Mouse (Mus musculus) stomach, postnatal 0 days (tissue): ENCODE measurements around the gene 4930503B20Rik. TPM values are rescaled to one million over a fixed set of nuclear protein-coding genes. Genes with fewer than 3 reads are reported as not detected.

ENCODE experiments used
- ATAC-seq: fragments of 200-750 bp; cut with Nextera tagmentation; 2 replicates; pipeline ENCODE4 v1.8.0; 2017; ENCODE audit not compliant: low FRiP score, low TSS enrichment
- DNase-seq: peaks from one replicate; pipeline ENCODE4 v3.0.0-alpha.2; 2016; ENCODE audit warnings: low spot score
- H3K27ac ChIP-seq: fragments of 300-500 bp; sonication (generic); replicated peaks from 2 replicates; pipeline ENCODE4 v1.5.1; 2014; ENCODE audit warnings: mild to moderate bottlenecking, control low read depth
- H3K27me3 ChIP-seq: fragments of 300-500 bp; sonication (generic); 2 replicates; pipeline ENCODE4 v1.6.1; 2014; ENCODE audit warnings: low read length; ENCODE audit not compliant: control insufficient read depth, insufficient read depth
- H3K36me3 ChIP-seq: fragments of 300-500 bp; sonication (generic); 2 replicates; pipeline ENCODE4 v1.6.1; 2014; ENCODE audit warnings: low read length, mixed read lengths; ENCODE audit not compliant: control insufficient read depth, insufficient read depth
- H3K4me1 ChIP-seq: fragments of 300-500 bp; sonication (generic); replicated peaks from 2 replicates; pipeline ENCODE4 v1.6.1; 2014; ENCODE audit warnings: antibody characterized with exemption; ENCODE audit not compliant: control insufficient read depth, insufficient read depth
- H3K4me2 ChIP-seq: fragments of 300-500 bp; sonication (generic); replicated peaks from 2 replicates; pipeline ENCODE4 v1.6.1; 2014; ENCODE audit warnings: low read depth, mild to moderate bottlenecking, control low read depth, moderate library complexity
- H3K4me3 ChIP-seq: fragments of 300-500 bp; sonication (generic); 2 replicates; pipeline ENCODE4 v1.5.1; 2014; ENCODE audit warnings: low read depth, low read length, control low read depth
- H3K9ac ChIP-seq: fragments of 300-500 bp; sonication (generic); 2 replicates; pipeline ENCODE4 v1.6.1; 2014; ENCODE audit warnings: mild to moderate bottlenecking, low read length, control low read depth, mixed read lengths
- H3K9me3 ChIP-seq: fragments of 300-500 bp; sonication (generic); 2 replicates; pipeline ENCODE4 v1.6.1; 2016; ENCODE audit warnings: low read length; ENCODE audit not compliant: control insufficient read depth
- CTCF ChIP-seq: IDR thresholded peaks from 2 replicates; pipeline ENCODE4 v1.5.1; 2016; ENCODE audit warnings: antibody characterized with exemption, low read depth, mild to moderate bottlenecking, moderate library complexity
- EP300 ChIP-seq: optimal IDR thresholded peaks from 2 replicates; pipeline ENCODE3; 2016; ENCODE audit warnings: antibody characterized with exemption
- WGBS: fragments of 180-500 bp; shearing (Covaris S2); extraction: QIAGEN DNeasy Blood & Tissue Kit; methylation state at CpG from one replicate; pipeline ENCODE4 v1.1.7; 2014; 5-methylcytosine and 5-hydroxymethylcytosine counted together
- polyA plus RNA-seq: library from polyadenylated mRNA; unstranded; fragments of >200 nt; fragmentation: Nextera tagmentation; extraction: Ambion mirVana; gene quantifications from 2 replicates; pipeline ENCODE4 v1.2.1, GENCODE M21; 2015

The 4930503B20Rik gene
- polyA plus RNA-seq, 1 experiment from 2014 or later = not detected

DNA sequence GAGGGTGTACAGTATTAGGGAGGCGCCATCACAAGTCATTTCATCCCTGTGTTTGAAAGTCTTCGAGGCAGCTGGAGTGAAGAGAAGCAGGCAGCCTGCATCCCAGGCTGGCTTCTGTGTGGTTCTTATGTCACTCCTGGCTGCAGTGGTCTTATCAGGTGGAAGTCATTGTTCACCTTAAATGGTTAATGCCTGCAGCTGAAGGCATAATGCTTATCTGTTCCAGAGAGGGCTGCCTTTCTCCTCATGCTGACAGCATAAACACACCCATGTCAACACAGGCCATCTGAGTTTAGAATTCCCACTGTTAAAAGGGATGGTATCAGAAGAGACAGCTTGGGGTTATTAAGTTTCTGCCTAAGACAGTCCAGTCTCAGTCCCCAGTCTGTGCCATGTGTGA lies 49.9 kb downstream of the 4930503B20Rik start:
- Histone ChIP-seq H3K27me3 (no peaks in the 10 kb centered on the region), H3K9ac (no peak overlapping the region), H3K36me3 (no peaks in the 10 kb centered on the region), H3K4me3 (no peak overlapping the region), H3K4me2 (no peak overlapping the region), H3K27ac (no peak overlapping the region), H3K9me3 (no peaks in the 10 kb centered on the region), H3K4me1 (no peaks in the 10 kb centered on the region)
- WGBS = 65% methylated on average over 2 of the region's 2 CpGs
- no peak for TF ChIP-seq CTCF
- no peak for TF ChIP-seq EP300
- no peak for DNase-seq
- ATAC-seq = no peak

DNA sequence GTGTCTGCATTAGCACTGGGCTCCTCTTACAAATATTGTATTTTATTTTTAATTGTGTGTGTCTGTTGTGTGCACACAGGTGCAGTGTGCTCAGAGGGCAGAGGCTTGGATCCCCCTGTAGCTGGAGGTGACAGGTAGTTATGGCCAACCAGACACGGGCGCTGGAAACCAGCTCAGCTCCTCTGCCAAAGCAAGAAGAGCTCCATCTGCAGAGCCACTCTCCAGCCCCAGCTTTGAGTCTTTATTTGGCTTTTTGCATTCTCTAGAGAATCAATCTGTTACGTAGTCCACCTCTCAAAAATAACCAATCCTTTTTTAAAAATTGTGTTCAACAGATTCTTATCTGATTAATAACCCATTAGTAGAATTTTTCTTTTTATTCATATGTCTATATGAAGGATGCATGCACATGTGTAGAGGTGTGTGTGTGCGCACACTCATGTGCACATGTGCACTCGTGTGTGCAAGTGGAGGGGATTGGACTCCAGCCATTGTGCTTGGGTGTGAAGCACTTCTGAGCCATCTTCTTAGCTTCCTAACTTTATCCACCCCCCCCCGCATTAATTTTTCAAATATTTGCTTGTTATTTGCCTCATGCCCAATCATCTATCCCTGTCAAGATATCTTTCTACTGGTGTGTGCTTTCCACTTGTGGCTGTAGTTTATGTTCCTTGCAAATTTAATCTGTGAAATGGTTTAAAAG lies 51.8 kb downstream of the 4930503B20Rik start:
- no peaks in the 10 kb centered on the region for H3K9me3 ChIP-seq
- ATAC-seq = no peak
- WGBS = 76% methylated on average over 6 of the region's 6 CpGs

DNA sequence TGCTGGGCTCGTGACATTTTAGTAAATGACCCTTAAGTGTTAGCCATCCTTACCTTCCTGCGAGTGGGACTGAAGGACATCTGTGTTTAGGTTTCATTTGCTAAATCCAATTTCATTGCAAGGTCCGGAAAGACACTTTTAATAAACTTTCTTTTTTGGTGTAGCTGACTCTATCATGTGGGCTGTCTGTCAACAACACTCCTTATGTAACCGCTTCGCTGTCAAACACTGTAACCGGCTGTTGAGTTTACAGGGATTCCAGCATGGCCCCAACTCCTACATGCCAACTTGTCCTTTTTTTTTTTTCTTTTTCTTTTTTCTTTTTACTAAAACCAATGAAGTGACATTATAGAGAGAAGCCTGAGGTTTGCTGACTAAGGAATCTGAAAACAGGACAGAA lies 52.7 kb downstream of the 4930503B20Rik start:
- no peak for TF ChIP-seq CTCF
- TF ChIP-seq EP300 = no peak
- H3K9me3 ChIP-seq = no peaks in the 10 kb centered on the region
- DNase-seq (no peak), ATAC-seq (no peak)
- no peaks in the 10 kb centered on the region for H3K36me3 ChIP-seq
- H3K4me3 ChIP-seq = no peak overlapping the region
- WGBS = 55% methylated on average over 6 of the region's 6 CpGs
- no peak overlapping the region for H3K27ac ChIP-seq
- no peak overlapping the region for H3K4me2 ChIP-seq
- H3K27me3 ChIP-seq = no peaks in the 10 kb centered on the region
- no peak overlapping the region for H3K9ac ChIP-seq
- H3K4me1 ChIP-seq = no peaks in the 10 kb centered on the region

More for the DNA sequence above, 51.8 kb downstream of the 4930503B20Rik start:
- Histone ChIP-seq H3K36me3 (no peaks in the 10 kb centered on the region), H3K27ac (no peak overlapping the region), H3K4me2 (no peak overlapping the region), H3K4me3 (no peak overlapping the region), H3K9ac (no peak overlapping the region), H3K27me3 (no peaks in the 10 kb centered on the region), H3K4me1 (no peaks in the 10 kb centered on the region)
- TF ChIP-seq EP300 (no peak), CTCF (no peak)
- no peak for DNase-seq

DNA sequence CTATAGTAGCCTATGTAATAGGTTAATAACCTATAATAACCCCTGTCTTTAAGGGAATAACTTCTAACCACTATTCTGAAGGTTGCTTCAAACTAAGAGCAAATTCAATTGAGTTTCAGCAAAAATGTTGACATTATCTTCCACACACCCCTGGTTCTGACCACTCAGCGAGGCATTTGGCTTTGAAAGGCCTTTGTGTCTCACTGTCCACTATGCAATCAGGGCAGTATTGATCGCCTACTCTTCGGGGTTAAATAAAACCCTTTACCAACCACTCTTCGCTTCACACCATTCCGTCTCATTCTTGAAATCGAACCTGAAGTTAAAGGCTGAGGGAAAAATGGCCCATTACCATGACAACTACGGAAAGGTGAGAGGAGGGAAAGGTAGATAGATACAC lies 54.3 kb downstream of the 4930503B20Rik start:
- WGBS = 83% methylated on average over 7 of the region's 7 CpGs
- H3K9me3 ChIP-seq = no peaks in the 10 kb centered on the region
- ATAC-seq = no peak
- H3K27me3 ChIP-seq = no peaks in the 10 kb centered on the region
- H3K9ac ChIP-seq = no peak overlapping the region
- no peak overlapping the region for H3K4me3 ChIP-seq
- H3K27ac ChIP-seq = no peak overlapping the region
- no peak overlapping the region for H3K4me2 ChIP-seq
- no peak for TF ChIP-seq EP300
- no peak for TF ChIP-seq CTCF
- no peaks in the 10 kb centered on the region for H3K36me3 ChIP-seq
- DNase-seq = no peak
- H3K4me1 ChIP-seq = no peaks in the 10 kb centered on the region

DNA sequence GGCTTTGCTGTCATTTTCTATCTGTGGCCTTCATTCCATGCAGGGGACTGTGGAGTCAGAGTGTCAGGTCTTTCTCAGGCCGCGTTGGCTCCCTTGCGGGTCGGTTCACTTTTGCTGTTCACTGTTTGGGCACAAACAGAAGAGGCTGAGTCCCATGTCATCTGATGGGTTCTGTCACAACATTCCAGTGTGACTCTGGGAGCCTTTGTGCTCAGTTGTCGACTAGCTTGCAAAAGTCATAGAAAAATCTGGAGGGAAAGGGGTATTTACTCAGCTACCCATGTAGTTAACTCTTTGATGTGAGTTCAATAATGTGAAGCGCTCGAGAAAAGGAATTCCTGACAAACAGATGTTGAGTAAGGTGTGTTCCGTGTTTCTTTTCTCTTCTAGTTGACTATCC lies 54.7 kb downstream of the 4930503B20Rik start:
- whole genome bisulfite sequencing = 77% methylated on average over 8 of the region's 8 CpGs
- H3K9ac ChIP-seq = no peak overlapping the region

DNA sequence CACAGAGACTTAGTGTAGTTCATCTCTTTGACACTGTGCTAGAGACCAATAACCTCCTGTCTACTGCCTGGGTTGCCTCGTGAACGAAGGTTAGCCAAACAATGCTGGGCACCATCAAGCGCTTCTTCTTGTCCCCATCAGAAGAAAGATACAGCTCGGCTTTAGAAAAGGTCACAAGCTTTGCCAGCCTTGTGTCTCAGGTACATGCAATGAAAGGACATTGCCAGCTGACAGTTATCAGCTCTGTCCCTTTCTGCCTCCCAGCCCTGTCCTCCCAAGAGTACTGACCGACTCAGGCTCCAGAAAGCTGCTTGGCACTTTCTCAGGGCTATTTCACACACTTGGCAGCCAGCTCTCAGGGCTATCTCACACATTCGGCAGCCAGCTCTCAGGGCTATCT lies 55.7 kb downstream of the 4930503B20Rik start:
- ATAC-seq = no peak
- no peaks in the 10 kb centered on the region for H3K9me3 ChIP-seq
- DNase-seq = no peak
- H3K27me3 ChIP-seq = no peaks in the 10 kb centered on the region
- H3K4me2 ChIP-seq = no peak overlapping the region
- no peak for TF ChIP-seq CTCF
- no peak for TF ChIP-seq EP300
- H3K9ac ChIP-seq = no peak overlapping the region
- H3K4me3 ChIP-seq = no peak overlapping the region
- H3K4me1 ChIP-seq = no peaks in the 10 kb centered on the region
- no peaks in the 10 kb centered on the region for H3K36me3 ChIP-seq
- H3K27ac ChIP-seq = no peak overlapping the region
- 84% methylated on average over 6 of the region's 6 CpGs for WGBS

More for the DNA sequence above, 54.7 kb downstream of the 4930503B20Rik start:
- Histone ChIP-seq H3K4me1 (no peaks in the 10 kb centered on the region), H3K4me2 (no peak overlapping the region), H3K27me3 (no peaks in the 10 kb centered on the region), H3K27ac (no peak overlapping the region), H3K9me3 (no peaks in the 10 kb centered on the region), H3K4me3 (no peak overlapping the region), H3K36me3 (no peaks in the 10 kb centered on the region)
- DNase-seq = no peak
- ATAC-seq = no peak
- TF ChIP-seq EP300 (no peak), CTCF (no peak)

Other genes with a start within 250 kb of the 4930503B20Rik start
- 12.9 and 14.1 TPM in 2 replicates for gene Ssx2ip, start 246.7 kb downstream of the 4930503B20Rik start, polyA plus RNA-seq
- gene Ctbs, start 201.5 kb downstream of the 4930503B20Rik start, polyA plus RNA-seq = 7.9 and 8.7 TPM in 2 replicates
- 1.1 and 2.4 TPM in 2 replicates for gene Spata1, start 151.6 kb downstream of the 4930503B20Rik start, polyA plus RNA-seq
- gene Gng5, start 151.5 kb downstream of the 4930503B20Rik start, polyA plus RNA-seq = 1,101 and 1,141 TPM in 2 replicates
- gene Rpf1, start 129.9 kb downstream of the 4930503B20Rik start, polyA plus RNA-seq = 30.8 and 31.2 TPM in 2 replicates
- gene Uox, start 80.9 kb downstream of the 4930503B20Rik start, polyA plus RNA-seq = 0.25 and 0.29 TPM in 2 replicates
- not detected in 2 replicates for gene Dnase2b, start 35.7 kb downstream of the 4930503B20Rik start, polyA plus RNA-seq
- 0.45 and 0.64 TPM in 2 replicates for gene Samd13, start 34.3 kb upstream of the 4930503B20Rik start, polyA plus RNA-seq
- 27.8 and 28.8 TPM in 2 replicates for gene Prkacb, start 161.7 kb upstream of the 4930503B20Rik start, polyA plus RNA-seq
- gene Ttll7, start 201.1 kb upstream of the 4930503B20Rik start, polyA plus RNA-seq = 3.0 and 3.1 TPM in 2 replicates